Mouse (Mus musculus) 3134 (cell line): ENCODE data around the gene Tmem199.
"Not testable (repeated sequence)": the region's sequence is repeated elsewhere in the genome, so short reads cannot be mapped to it uniquely, and the experiment has no call there.

Experiments used
- DNase-seq: peaks from one replicate; pipeline ENCODE4 v3.0.0-alpha.2; 2011; ENCODE audit warnings: low spot score; ENCODE audit not compliant: insufficient read length; ENCODE audit errors: extremely low read depth

The Tmem199 gene

GRCm38 (mm10) chr11:78512025-78512957 lies at the start of gene Tmem199, which contains the start of gene Poldip2:
Gene Tmem199 (minus strand): TSS chr11:78512172.
Gene Poldip2 (plus strand): TSS chr11:78512193.
- DNase-seq: peak; percentile 91

- no peak for DNase-seq
These were observed 48.5 kb upstream of the Tmem199 start for GRCm38 (mm10) chr11:78560447-78560846.

GRCm38 (mm10) chr11:78557241-78557640 lies 45.3 kb upstream of the Tmem199 start:
- no peak for DNase-seq

DNA sequence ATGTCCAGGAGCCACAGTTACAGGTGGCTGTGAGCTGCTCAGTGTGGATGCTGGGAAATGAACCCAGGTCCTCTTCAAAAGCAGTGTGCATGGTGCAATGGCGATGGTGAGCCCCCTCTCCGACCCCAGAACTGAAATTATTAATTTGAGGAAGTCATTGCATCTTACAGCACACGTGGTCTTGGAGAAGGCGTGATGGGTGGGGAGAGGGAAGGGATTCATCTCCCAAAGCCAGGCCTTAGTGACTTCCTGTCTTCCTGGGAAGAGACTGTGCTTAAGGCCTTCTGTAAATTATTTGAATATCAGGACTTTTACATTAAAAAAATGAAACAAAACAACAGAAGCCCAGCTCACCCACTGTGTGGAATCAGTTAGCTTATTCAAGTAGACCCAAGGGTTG lies 44.1 kb upstream of the Tmem199 start:
- no peak for DNase-seq

GRCm38 (mm10) chr11:78555623-78556022 lies 43.7 kb upstream of the Tmem199 start:
- DNase-seq: no peak

DNA sequence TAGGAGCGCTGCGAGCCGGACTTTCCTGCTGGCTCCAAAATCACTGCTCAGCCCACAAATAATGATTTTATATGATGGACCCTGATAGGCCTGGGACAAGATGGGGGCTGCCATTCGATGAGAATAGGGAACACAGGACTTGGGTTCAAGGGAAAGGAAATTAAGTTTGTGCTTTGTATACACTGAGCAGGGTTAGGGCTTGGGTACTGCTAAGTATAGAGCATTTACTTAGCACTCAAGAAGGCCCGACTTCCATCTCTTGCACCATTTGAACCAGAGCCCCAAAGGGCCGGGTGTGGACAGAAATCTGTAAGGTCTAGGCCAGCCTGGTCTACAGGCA lies 39.1 kb upstream of the Tmem199 start:
- no peak for DNase-seq

GRCm38 (mm10) chr11:78550168-78551058 lies 38.4 kb upstream of the Tmem199 start, which contains the start of gene Tmem97:
Gene Tmem97 (minus strand): TSS chr11:78550777.
- peak; percentile 97 for DNase-seq

DNA sequence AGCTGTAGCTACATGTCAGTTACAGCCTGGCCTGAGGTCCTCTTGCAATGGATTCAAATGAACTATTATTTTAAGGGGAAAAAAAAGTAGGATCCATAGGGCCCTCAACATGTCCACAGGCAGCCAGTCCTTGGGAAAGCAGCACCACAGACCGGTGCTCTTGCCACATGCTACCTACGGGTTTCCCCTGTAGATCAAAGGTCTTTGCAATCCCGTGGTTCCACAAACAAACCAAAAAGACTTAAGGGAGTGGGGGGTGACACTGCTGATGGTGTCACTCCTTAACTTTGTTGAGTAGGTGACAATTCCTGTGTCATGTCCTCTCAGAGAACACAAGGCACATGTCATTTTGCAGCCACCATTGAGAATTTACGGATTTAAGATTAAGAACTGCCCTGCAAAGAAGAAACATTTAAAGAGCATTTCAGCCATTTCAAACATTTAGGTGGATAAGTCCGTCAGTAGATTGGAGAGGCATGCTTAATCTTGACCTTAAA lies 37.6 kb upstream of the Tmem199 start:
- no peak for DNase-seq

GRCm38 (mm10) chr11:78547718-78548460 lies 35.9 kb upstream of the Tmem199 start:
- DNase-seq: no peak

DNA sequence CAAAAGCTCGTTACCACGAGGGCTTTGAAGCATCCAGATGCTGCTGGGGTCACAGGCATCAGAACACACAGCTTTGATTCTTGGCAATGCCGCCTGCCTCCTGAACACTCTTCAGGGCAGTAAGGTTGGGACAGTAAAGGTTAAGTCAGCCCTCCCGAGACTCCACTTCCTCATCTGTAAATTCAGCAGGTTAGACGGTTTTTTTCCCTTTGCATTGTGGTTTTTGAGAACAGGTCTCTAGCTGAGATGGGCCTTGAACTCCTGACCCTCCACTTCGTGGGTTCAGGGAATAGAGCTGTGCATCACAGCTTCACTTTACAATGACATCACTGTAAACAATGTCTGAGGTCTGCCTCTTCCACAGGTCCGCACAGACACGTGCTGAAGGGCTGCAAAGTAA lies 33.2 kb upstream of the Tmem199 start:
- no peak for DNase-seq

GRCm38 (mm10) chr11:78544449-78545111 lies 32.6 kb upstream of the Tmem199 start:
- no peak for DNase-seq

DNA sequence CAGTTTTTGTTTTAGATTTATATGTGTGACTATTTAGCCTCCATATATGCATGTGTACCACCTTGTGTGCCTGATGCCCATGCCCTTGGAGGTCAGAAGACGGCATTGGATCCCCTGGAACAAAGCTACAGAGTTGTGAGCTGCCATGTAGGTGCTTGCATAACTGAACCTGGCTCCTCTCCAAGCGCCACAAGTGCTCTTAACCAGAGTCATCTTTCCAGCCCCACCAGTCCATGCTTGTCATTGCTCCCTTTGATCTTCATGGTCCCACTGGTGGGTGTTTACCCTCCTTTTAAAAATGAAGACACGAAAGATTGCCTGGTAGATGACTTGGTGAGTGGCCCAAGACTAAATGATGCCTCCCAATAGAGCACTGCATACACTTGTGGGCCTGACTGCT lies 28.4 kb upstream of the Tmem199 start:
- DNase-seq: no peak

DNA sequence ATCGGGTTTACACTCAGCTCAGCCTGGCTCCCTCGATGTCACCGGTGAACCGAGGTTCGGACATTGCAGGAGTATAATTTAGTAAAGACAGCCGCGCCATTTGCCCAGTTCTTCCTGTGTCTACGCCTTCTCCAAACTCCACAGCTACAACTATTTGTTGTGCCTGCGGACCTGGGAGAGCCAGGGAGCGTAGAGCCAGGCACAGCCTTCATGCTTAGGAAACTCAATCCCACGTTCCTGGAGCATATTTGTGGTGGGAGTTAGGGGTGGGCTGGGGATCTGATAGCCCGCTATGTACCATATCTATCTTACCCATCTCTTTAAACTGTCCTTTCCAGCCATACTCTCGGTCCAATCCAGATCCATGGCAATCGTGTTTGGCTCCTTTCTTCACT lies 24.7 kb upstream of the Tmem199 start:
- DNase-seq: no peak

DNA sequence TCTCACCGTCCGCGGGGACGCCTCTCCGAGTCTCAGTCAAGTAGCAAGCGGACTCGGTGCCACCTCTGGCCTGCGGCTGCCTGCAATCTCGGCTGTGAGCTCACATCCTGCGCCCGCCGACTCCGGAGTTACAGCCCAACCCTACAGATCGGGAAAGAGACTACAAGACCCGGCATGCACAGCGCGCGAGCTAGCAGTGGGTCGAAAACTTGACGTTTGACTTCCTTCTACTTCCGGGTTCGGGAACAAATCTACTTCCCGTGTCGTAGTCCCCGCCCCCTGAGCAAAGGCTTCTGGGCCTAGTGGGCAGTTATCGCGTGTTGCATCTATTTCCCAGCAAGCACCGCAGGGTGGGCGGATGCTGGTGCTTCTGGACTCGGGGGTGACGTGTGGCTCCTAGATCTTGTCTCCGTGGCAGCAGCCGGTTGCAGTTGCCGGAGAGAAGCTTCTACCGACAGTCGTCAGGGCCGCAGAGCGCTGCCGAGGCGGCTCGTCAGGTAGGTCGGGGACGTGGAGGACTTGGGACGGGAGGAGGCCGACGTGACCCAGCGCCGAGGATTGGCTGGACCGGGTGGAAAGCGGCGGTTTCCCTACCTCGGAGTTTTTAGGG lies 24.2 kb upstream of the Tmem199 start, which contains the start of the genes Tnfaip1 and Ift20:
TSS of gene Tnfaip1 (minus strand) at position 253 of the 610 bp plus-strand sequence.
TSS of gene Ift20 (plus strand) at position 282 of the 610 bp plus-strand sequence.
- peak; percentile 93 for DNase-seq

DNA sequence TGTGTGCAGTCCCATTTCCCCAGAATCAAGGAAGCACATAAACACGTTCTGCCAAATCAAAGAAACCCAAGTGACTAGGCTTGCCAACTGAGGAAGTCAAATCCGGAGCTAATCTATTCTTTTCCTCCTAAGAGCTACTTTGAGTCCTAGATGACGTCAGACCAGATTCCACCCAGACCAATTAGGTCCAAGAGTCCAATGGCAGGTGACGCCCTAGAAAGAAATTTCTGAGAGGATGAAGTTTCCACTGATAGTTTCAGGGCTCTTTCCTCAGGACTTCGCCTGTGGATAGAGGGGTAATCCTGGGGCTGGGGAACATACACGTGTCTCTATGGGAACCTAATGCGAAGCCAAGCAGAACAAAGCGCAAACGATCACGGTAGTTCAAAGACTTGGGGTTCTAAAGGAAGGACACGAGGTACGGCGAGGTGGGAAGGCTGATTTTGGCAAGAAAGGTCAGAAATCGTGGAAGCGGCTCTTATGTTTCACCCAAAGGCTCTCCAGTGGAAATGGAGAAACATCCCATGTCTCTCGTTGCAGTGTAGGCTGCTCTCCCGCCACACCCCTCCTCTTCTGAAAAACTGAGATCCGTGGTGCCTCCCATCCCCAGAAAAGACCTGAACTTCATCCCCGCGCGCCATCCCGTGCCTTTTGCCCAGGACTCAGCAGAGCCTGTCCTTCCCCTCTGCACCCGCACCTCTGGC lies 23.6 kb upstream of the Tmem199 start:
- DNase-seq: peak; percentile 55

- no peak for DNase-seq
These were observed 22.5 kb upstream of the Tmem199 start for GRCm38 (mm10) chr11:78534516-78534915.

DNA sequence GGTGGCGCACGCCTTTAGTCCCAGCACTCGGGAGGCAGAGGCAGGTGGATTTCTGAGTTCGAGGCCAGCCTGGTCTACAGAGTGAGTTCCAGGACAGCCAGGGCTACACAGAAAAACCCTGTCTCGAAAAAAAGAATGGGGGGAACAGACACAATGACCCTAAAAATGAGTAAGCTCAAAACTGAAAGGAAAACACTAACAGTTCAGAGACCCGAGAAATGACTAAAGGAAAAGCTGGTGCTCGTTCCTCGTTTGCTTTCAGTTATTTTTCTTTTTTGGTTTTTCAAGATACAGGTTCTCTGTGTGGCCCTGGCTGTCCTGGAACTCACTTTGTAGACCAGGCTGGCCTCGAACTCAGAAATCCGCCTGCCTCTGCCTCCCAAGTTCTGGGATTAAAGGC lies 19.5 kb upstream of the Tmem199 start:
- DNase-seq: not testable (repeated sequence)

DNA sequence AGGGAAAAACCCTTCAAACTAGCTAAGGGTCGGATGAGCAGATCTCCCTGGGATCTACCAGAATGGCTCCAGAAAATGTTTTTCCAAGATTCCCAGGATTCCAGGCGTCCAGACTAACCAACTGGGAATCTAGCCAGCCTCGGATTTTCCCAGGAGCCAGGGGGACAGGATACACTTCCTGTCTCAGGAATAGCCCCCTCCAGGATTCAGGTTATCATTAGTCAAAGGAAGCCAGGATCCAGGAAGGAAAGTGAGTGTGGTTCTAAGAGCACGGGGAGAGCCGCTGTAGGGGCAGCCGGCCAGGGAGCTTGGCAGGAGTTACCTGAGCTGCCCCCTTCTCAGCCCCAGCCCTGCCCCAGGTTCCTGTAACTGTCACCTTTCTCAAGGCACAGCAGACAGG lies 19.1 kb upstream of the Tmem199 start:
- no peak for DNase-seq

GRCm38 (mm10) chr11:78530001-78530400 lies 18.0 kb upstream of the Tmem199 start:
- no peak for DNase-seq
